Mouse (Mus musculus) neural tube, embryonic 14.5 days (tissue): ENCODE data around the gene Nol12. TPM values are rescaled to one million over a fixed set of nuclear protein-coding genes. Genes with fewer than 3 reads are reported as not detected.

Experiments used
- ATAC-seq: fragments of 200-750 bp; cut with Nextera tagmentation; 2 replicates; pipeline ENCODE4 v1.8.0; 2017; ENCODE audit warnings: low read depth, mild to moderate bottlenecking, moderate TSS enrichment, moderate library complexity
- H3K27ac ChIP-seq: fragments of 300-500 bp; sonication (generic); 2 replicates; pipeline ENCODE4 v1.5.1; 2014; ENCODE audit warnings: low read depth, mild to moderate bottlenecking, control low read depth, low read length, moderate library complexity, mixed read lengths
- H3K27me3 ChIP-seq: fragments of 300-500 bp; sonication (generic); 2 replicates; pipeline ENCODE4 v1.6.1; 2014; ENCODE audit warnings: low read length; ENCODE audit not compliant: control insufficient read depth, insufficient read depth
- H3K36me3 ChIP-seq: fragments of 300-500 bp; sonication (generic); 2 replicates; pipeline ENCODE4 v1.6.1; 2014; ENCODE audit warnings: low read length, mixed read lengths; ENCODE audit not compliant: control insufficient read depth, insufficient read depth
- H3K4me1 ChIP-seq: fragments of 300-500 bp; sonication (generic); 2 replicates; pipeline ENCODE4 v1.6.1; 2014; ENCODE audit warnings: low read length; ENCODE audit not compliant: control insufficient read depth, insufficient read depth
- H3K4me2 ChIP-seq: fragments of 300-500 bp; sonication (generic); 2 replicates; pipeline ENCODE4 v1.6.1; 2014; ENCODE audit warnings: mild to moderate bottlenecking, low read depth, low read length, control low read depth
- H3K4me3 ChIP-seq: fragments of 300-500 bp; sonication (generic); 2 replicates; pipeline ENCODE4 v1.5.1; 2014; ENCODE audit warnings: low read depth, low read length, control low read depth, mixed read lengths
- H3K9ac ChIP-seq: fragments of 300-500 bp; sonication (generic); replicated peaks from 2 replicates; pipeline ENCODE4 v1.6.1; 2014; ENCODE audit warnings: low read depth, mild to moderate bottlenecking, control low read depth, low read length, mixed read lengths
- H3K9me3 ChIP-seq: fragments of 300-500 bp; sonication (generic); 2 replicates; pipeline ENCODE4 v1.6.1; 2016; ENCODE audit warnings: low read length; ENCODE audit not compliant: control insufficient read depth
- WGBS: fragments of 180-500 bp; shearing (Covaris S2); extraction: QIAGEN DNeasy Blood & Tissue Kit; methylation state at CpG from one replicate; pipeline ENCODE4 v1.1.7; 2014; 5-methylcytosine and 5-hydroxymethylcytosine counted together
- polyA plus RNA-seq: library from polyadenylated mRNA; unstranded; fragments of >200 nt; fragmentation: Nextera tagmentation; extraction: Ambion mirVana; gene quantifications from 2 replicates; pipeline ENCODE4 v1.2.1, GENCODE M21; 2014

Gene Nol12
- polyA plus RNA-seq, 1 experiment from 2014 or later: 66.0 TPM

DNA sequence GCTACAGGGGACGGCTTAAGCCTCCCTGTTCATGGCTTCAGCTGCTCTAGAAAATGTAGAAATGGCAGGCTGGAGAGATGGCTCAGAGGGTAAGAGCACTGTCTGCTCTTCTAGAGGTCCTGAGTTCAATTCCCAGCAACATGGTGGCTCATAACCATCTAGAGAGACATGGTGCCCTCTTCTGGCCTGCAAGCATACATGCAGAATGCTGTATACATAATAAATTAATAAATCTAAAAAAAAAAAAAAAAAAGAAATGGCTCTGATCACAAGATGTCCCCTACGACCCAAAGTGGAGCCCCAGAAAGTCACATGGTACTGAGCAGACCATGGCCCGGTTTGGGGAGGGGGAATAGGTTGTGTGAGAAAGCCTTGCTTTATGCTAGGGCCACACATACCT, 20.9 kb downstream of the Nol12 start:
- 80% methylated on average over 3 of the region's 3 CpGs for WGBS
- no peak overlapping the region for H3K9ac ChIP-seq
- H3K27me3 ChIP-seq: no peaks in the 10 kb centered on the region
- no peak overlapping the region for H3K4me2 ChIP-seq
- no peak for ATAC-seq
- H3K4me3 ChIP-seq: no peak overlapping the region
- no peak overlapping the region for H3K27ac ChIP-seq
- H3K36me3 ChIP-seq: peaks cover 28% of the 10 kb centered on the region
- no peaks in the 10 kb centered on the region for H3K9me3 ChIP-seq
- H3K4me1 ChIP-seq: no peaks in the 10 kb centered on the region

DNA sequence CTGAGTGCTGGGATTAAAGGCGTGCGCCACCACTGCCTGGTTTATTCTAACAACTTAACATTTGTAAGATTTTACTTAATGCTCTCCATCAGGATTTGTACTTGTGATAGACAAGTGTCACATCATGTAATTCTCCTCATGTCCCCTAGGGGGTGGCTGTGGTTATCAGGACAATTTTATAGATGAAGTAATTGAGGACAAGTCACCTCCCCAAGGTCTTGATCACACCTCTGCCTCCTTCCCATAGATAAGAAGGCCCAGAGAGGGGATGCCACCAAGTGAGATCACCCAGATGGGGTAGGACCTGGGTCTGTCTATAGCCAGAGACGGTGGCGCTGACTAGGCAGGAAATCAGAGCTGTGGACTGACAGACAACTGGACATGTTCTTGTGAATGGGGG, 21.6 kb downstream of the Nol12 start:
- 92% methylated on average over 4 of the region's 4 CpGs for WGBS

DNA sequence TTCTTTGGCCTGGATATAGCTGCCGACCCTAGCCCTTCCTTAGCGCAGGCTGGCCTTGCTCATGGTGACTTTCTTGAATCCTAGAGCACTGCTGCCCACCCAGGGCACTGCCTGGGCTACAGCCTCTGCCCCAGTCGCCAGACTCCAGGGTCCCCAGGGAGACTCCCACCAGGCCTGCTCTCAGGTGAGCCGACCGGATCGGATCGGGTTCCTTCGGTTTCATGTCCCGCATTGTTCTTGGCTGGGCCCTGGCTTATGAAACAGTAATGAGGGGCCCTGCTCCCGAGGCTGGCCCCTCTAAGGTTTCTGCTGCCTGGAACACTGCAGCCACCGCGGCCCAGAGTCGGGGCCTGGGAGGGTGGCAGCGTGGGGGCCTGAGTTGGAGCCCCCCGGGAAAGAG, 22.3 kb downstream of the Nol12 start:
- H3K9ac ChIP-seq: no peak overlapping the region

More for the DNA sequence above, 21.6 kb downstream of the Nol12 start:
- no peak for ATAC-seq
- Histone ChIP-seq H3K4me3 (no peak overlapping the region), H3K9me3 (no peaks in the 10 kb centered on the region), H3K4me2 (no peak overlapping the region), H3K27me3 (no peaks in the 10 kb centered on the region), H3K36me3 (peaks cover 26% of the 10 kb centered on the region), H3K9ac (no peak overlapping the region), H3K27ac (no peak overlapping the region), H3K4me1 (no peaks in the 10 kb centered on the region)

DNA sequence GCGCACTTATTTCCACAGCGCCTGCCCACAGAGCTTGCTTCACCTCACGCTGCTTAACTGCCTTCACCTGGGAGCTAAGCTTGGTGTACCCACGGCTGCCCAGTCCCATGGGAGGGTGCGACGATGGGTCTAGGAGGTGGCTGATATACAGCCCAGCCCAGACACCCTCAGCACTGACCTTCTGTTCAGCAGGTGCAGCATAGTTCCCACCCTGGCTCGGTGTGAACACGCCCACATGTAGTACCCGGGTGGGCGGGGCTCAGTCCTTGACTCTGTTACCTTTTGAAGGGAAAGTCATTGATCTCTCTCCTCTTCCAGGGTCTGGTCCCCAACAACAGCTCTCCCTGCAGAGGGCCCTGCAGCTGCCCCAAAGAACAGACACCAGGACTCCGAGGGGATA, 24.8 kb downstream of the Nol12 start:
- H3K4me1 ChIP-seq: no peaks in the 10 kb centered on the region
- H3K4me3 ChIP-seq: no peak overlapping the region
- ATAC-seq: no peak
- H3K9me3 ChIP-seq: no peaks in the 10 kb centered on the region
- WGBS: 90% methylated on average over 11 of the region's 11 CpGs
- H3K27ac ChIP-seq: no peak overlapping the region
- H3K4me2 ChIP-seq: no peak overlapping the region
- H3K36me3 ChIP-seq: peaks cover 21% of the 10 kb centered on the region
- H3K9ac ChIP-seq: no peak overlapping the region
- H3K27me3 ChIP-seq: no peaks in the 10 kb centered on the region

More for the DNA sequence above, 22.3 kb downstream of the Nol12 start:
- no peak overlapping the region for H3K4me3 ChIP-seq
- H3K4me1 ChIP-seq: no peaks in the 10 kb centered on the region
- no peak overlapping the region for H3K4me2 ChIP-seq
- no peak overlapping the region for H3K27ac ChIP-seq
- H3K27me3 ChIP-seq: no peaks in the 10 kb centered on the region
- no peak; the same call in 1 of the 2 replicates for ATAC-seq
- 77% methylated on average over 15 of the region's 15 CpGs for WGBS
- peaks cover 27% of the 10 kb centered on the region for H3K36me3 ChIP-seq
- no peaks in the 10 kb centered on the region for H3K9me3 ChIP-seq

DNA sequence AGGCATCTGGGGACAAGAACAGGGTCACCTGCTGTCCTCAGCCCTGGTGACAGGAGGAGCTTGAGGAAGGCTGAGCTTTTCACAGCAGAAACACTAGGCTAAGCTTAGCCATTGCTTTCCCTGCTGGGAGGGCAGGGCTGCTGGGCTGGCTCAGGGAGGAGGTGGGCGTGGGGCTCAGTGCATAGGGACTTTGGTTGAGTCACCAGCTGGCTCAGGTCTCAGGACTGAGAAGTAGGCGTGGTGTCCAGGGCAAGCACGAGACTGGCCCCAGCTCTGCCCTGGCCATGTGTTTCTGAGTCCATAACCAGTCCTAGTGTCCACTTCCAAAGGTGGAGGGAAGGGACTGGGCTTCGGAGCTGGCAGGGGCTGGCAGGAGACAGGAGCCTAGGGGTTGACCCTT, 25.4 kb downstream of the Nol12 start:
- no peak overlapping the region for H3K27ac ChIP-seq
- no peaks in the 10 kb centered on the region for H3K9me3 ChIP-seq
- no peaks in the 10 kb centered on the region for H3K27me3 ChIP-seq
- 82% methylated on average over 4 of the region's 4 CpGs for WGBS
- no peak overlapping the region for H3K4me2 ChIP-seq
- H3K36me3 ChIP-seq: peaks cover 21% of the 10 kb centered on the region
- H3K4me3 ChIP-seq: no peak overlapping the region
- no peaks in the 10 kb centered on the region for H3K4me1 ChIP-seq
- no peak overlapping the region for H3K9ac ChIP-seq
- ATAC-seq: no peak

DNA sequence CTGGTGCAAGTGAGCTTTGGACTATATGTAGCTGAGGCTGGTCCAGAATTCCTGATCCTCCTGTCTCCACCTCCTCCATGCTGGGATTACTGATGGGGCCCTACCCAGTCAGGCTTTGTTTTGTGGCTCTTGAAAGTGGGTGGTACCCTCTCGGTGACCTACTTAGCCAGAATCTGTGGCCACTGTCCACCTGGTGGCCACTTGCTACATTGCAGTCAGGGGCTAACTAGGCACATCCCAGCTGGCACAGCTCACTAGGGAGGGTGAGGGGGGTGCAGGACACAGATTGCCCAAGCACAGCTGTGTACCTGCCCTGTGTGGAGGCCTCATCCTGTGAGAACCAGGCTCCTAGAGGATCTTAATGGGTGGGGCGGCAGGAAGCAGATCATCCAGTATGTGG, 28.2 kb downstream of the Nol12 start:
- Histone ChIP-seq H3K9me3 (no peaks in the 10 kb centered on the region), H3K9ac (no peak overlapping the region), H3K4me2 (no peak overlapping the region), H3K27me3 (no peaks in the 10 kb centered on the region), H3K4me1 (no peaks in the 10 kb centered on the region), H3K36me3 (peaks cover 29% of the 10 kb centered on the region), H3K4me3 (no peak overlapping the region), H3K27ac (no peak overlapping the region)
- ATAC-seq: no peak
- WGBS: 24% methylated on average over 2 of the region's 2 CpGs

DNA sequence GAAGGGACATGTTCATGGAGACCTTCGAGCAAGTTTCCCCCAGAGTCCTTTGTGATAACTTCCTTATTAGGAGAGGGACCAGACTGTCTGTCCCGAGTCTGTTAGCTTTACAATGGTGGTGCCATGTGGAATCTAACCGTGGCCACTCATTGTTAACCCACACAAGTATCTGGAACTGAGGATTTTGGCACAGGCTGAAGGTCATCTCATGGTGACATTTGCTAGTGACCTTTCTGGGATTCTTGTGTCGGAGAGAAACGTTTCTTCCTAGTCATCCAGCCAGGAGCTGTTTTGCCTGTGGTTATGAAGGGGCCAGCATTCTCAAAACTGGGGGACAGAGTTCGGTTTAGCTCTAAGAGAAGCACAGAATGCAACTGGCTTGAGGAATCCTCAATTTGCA, 36.9 kb downstream of the Nol12 start:
- Histone ChIP-seq H3K27ac (no peak overlapping the region), H3K4me3 (no peak overlapping the region), H3K4me2 (no peak overlapping the region), H3K9me3 (no peaks in the 10 kb centered on the region), H3K36me3 (peaks cover 13% of the 10 kb centered on the region; the same call in 1 of the 2 replicates), H3K9ac (no peak overlapping the region), H3K4me1 (no peaks in the 10 kb centered on the region), H3K27me3 (no peaks in the 10 kb centered on the region)
- WGBS: 85% methylated on average over 6 of the region's 6 CpGs
- ATAC-seq: no peak

DNA sequence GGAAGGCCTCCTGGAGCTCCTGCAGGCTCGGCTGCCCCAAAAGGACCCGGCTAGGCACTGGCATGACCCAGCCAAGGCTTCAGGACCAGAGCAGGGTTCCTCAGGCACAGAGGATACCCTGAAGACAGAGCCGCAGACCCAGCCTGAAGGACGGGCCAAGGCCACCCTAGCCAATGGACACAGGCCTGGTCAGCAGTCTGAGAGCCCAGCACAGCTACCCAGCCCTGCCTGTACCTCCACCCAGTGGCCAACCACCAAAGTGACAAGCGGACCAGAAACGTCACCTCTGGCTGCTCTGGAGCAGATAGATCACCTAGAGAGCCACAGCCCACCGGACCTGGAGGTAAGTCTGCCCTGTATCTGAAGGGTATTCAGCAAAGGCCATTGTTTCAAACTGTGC, 39.2 kb downstream of the Nol12 start:
- H3K9me3 ChIP-seq: no peaks in the 10 kb centered on the region
- H3K36me3 ChIP-seq: no peaks in the 10 kb centered on the region
- 0 out of 2 replicates have a peak, but pooled peaks cover 5% of the 10 kb centered on the region for H3K4me1 ChIP-seq
- no peak overlapping the region for H3K4me3 ChIP-seq
- H3K27ac ChIP-seq: no peak overlapping the region
- no peak overlapping the region for H3K4me2 ChIP-seq
- 83% methylated on average over 7 of the region's 7 CpGs for WGBS
- H3K27me3 ChIP-seq: no peaks in the 10 kb centered on the region
- no peak overlapping the region for H3K9ac ChIP-seq
- no peak for ATAC-seq

DNA sequence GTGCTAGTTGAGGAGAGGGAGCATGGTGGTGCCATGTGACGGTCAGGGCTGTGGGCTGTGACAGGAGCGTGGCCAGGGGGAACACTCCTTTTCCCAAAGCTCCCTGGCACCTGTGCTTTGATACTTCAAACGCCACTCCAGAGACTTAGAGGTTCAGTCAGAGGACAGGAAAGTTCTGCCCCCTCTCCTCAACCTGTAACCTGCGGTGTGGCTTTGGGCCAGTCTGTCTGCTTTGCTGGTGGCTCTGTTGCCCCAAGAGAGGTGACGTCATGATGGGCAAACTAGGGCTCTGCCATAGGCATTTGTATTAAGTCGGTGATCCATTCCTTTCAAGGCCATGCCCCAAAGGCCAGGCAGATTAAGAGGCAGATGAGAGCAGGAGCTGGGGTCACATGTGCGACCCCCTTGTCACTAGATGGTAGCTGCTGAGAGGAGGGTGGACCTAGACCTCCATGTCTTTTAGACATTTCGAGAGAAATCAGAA, 43.0 kb downstream of the Nol12 start:
- Histone ChIP-seq H3K9me3 (no peaks in the 10 kb centered on the region), H3K4me2 (no peak overlapping the region), H3K27ac (no peak overlapping the region), H3K36me3 (no peaks in the 10 kb centered on the region), H3K4me1 (0 out of 2 replicates have a peak, but pooled peaks cover 6% of the 10 kb centered on the region), H3K27me3 (no peaks in the 10 kb centered on the region), H3K4me3 (no peak overlapping the region), H3K9ac (no peak overlapping the region)
- no peak for ATAC-seq
- 93% methylated on average over 8 of the region's 8 CpGs for WGBS
